Mouse (Mus musculus): ENCODE data around the gene Cpne1.
"Not testable (repeated sequence)": the region's sequence is repeated elsewhere in the genome, so short reads cannot be mapped to it uniquely, and the experiment has no call there.

The Cpne1 gene

GRCm38 (mm10) chr2:156111358-156112079 lies at the start of gene Cpne1, which contains the start of gene Rbm12:
Gene Cpne1, minus strand, starts transcription at chr2:156111965.
Gene Rbm12, minus strand, starts transcription at chr2:156111978.
- peak; percentile 90 for DNase-seq

GRCm38 (mm10) chr2:156151538-156151937 lies 39.8 kb upstream of the Cpne1 start:
- no peak for DNase-seq

GRCm38 (mm10) chr2:156147316-156147915 lies 35.7 kb upstream of the Cpne1 start:
- DNase-seq = no peak

- no peak for DNase-seq
These were observed 34.7 kb upstream of the Cpne1 start for GRCm38 (mm10) chr2:156146272-156146989.

GRCm38 (mm10) chr2:156145486-156146130 lies 33.8 kb upstream of the Cpne1 start:
- DNase-seq = no peak

- peak; percentile 95 for DNase-seq
These were observed 32.4 kb upstream of the Cpne1 start, which contains the start of the genes Romo1 and Nfs1 for GRCm38 (mm10) chr2:156143953-156144724. Gene Romo1, plus strand, starts transcription at chr2:156144039. Gene Nfs1, minus strand, starts transcription at chr2:156144186.

GRCm38 (mm10) chr2:156143367-156143766 lies 31.6 kb upstream of the Cpne1 start:
- no peak for DNase-seq

- DNase-seq = no peak
These were observed 31.1 kb upstream of the Cpne1 start for GRCm38 (mm10) chr2:156142820-156143219.

GRCm38 (mm10) chr2:156135695-156136094 lies 23.9 kb upstream of the Cpne1 start:
- DNase-seq = no peak

GRCm38 (mm10) chr2:156134161-156134560 lies 22.4 kb upstream of the Cpne1 start:
- DNase-seq = no peak

- DNase-seq = no peak
These were observed 15.2 kb upstream of the Cpne1 start, which contains the start of gene Gm28036 for GRCm38 (mm10) chr2:156126992-156127391. Gene Gm28036, minus strand, starts transcription at chr2:156127092.

GRCm38 (mm10) chr2:156123731-156124130 lies 12.0 kb upstream of the Cpne1 start:
- DNase-seq = no peak

- DNase-seq = no peak
These were observed 7.8 kb upstream of the Cpne1 start for GRCm38 (mm10) chr2:156119566-156119965.

GRCm38 (mm10) chr2:156112080-156112423 lies 287 bp upstream of the Cpne1 start:
- DNase-seq = not testable (repeated sequence)

GRCm38 (mm10) chr2:156110627-156111357 lies 973 bp downstream of the Cpne1 start:
- DNase-seq = no peak

GRCm38 (mm10) chr2:156091926-156092325 lies 19.8 kb downstream of the Cpne1 start:
- no peak for DNase-seq

- DNase-seq = no peak
These were observed 22.0 kb downstream of the Cpne1 start for GRCm38 (mm10) chr2:156089799-156090198.

- no peak for DNase-seq
These were observed 24.2 kb downstream of the Cpne1 start for GRCm38 (mm10) chr2:156087391-156088110.

- no peak for DNase-seq
These were observed 27.2 kb downstream of the Cpne1 start for GRCm38 (mm10) chr2:156084541-156084940.

- no peak for DNase-seq
These were observed 31.4 kb downstream of the Cpne1 start for GRCm38 (mm10) chr2:156080391-156080790.

- no peak for DNase-seq
These were observed 32.1 kb downstream of the Cpne1 start for GRCm38 (mm10) chr2:156079674-156080073.
